Mouse (Mus musculus) CD4-positive, CD25-positive, alpha-beta regulatory T cell, adult 9 weeks (primary cell): ENCODE data around the gene Ralgapb. TPM values are rescaled to one million over a fixed set of nuclear protein-coding genes. Genes with fewer than 3 reads are reported as not detected.

ENCODE experiments used
- polyA plus RNA-seq: library from polyadenylated mRNA; unstranded; fragments of 100-300 nt; shearing (Covaris generic); gene quantifications from one replicate; pipeline ENCODE4 v1.2.1, GENCODE M21; 2017

Gene Ralgapb
- polyA plus RNA-seq, result 6.4 TPM

GRCm38 (mm10) chr2:158409595-158410021 lies at the start of gene Ralgapb:
Ralgapb (plus strand) TSS chr2:158409848.

DNA sequence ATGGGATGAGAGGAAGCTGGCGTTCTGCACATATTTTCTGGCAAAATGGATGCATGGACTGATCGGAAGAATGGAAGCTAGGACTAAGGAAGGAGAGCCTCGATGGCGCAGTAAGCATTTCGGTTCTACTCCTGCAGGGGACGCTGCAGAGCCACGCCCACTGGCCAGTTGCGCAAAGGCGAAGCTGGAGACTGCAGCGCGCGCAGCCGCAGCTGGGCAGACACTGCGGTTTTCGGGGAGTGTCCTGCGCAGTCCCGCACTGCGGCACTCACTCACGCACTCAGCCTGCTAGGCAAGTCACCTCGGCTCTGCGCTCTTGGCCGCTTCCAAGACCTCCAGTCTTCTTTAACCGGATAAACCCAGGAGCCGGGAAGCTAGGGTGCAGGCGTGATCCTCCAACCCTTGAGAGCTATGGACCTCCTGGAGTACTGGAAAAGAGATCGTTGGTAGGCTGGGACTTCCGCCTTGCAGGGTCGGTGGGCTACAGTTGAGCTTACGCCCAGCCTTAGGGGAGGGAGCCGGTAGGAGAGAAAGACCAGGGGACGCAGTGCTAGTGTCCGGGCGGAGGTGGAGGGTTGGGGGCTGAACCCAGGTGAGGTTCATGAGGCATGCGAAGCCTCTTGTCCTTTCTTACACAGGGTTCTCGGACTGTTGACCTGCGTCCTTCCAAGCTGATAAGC lies 34.1 kb upstream of the Ralgapb start, which contains the start of gene Snhg11:
Gene Snhg11, plus strand, starts transcription at position 196 of the 680 bp plus-strand sequence.

GRCm38 (mm10) chr2:158501836-158502812 lies 92.5 kb downstream of the Ralgapb start, which contains the start of gene Adig:
Adig (plus strand) TSS chr2:158502612.

DNA sequence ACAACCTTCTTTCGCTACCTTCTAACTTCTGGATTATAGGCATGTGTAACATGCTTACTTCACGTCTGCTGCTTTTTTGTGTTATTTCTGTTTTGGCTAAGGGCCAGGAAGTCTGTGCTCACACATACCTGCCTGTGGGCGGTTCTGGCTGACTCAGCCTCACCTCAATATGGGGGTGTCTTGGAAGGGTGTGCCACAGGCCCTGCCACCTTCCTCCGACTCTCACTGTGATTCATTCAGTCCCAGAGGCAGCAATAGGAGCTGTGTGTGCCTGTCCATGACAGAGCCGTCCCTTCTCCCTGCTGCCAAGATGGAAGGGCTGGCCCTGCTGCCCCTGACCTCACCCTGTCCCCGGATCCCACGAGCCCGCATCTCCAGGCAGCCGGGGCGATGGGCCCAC lies 102.9 kb downstream of the Ralgapb start, which contains the start of gene Arhgap40:
Gene Arhgap40, plus strand, starts transcription at position 269 of the 400 bp plus-strand sequence.

Other genes starting within 250 kb of the Ralgapb start
- not detected for gene D630003M21Rik, start 180.6 kb upstream of the Ralgapb start, polyA plus RNA-seq
- gene Bpi, start 151.8 kb upstream of the Ralgapb start, polyA plus RNA-seq, result not detected
- gene Lbp, start 103.4 kb upstream of the Ralgapb start, polyA plus RNA-seq, result 1.2 TPM
- not detected for gene Snhg11, start 34.2 kb upstream of the Ralgapb start, polyA plus RNA-seq
- gene Adig, start 92.8 kb downstream of the Ralgapb start, polyA plus RNA-seq, result not detected
- not detected for gene Arhgap40, start 102.9 kb downstream of the Ralgapb start, polyA plus RNA-seq
- gene Slc32a1, start 200.9 kb downstream of the Ralgapb start, polyA plus RNA-seq, result not detected
- gene Actr5, start 215.0 kb downstream of the Ralgapb start, polyA plus RNA-seq, result 1.6 TPM